Mouse (Mus musculus) limb, embryonic 14.5 days (tissue): ENCODE results near the gene Mrps18c. TPM values are rescaled to one million over a fixed set of nuclear protein-coding genes. Genes with fewer than 3 reads are reported as not detected.

Experiments
- ATAC-seq: fragments of 200-750 bp; cut with Nextera tagmentation; 2 replicates; pipeline ENCODE4 v1.8.0; 2017; ENCODE audit warnings: low read depth, moderate number of reproducible peaks, moderate TSS enrichment; ENCODE audit not compliant: low FRiP score
- DNase-seq: peaks from one replicate; pipeline ENCODE4 v3.0.0-alpha.2; 2015; ENCODE audit warnings: low spot score
- H3K27ac ChIP-seq: fragments of 300-500 bp; sonication (generic); replicated peaks from 2 replicates; pipeline ENCODE4 v1.5.1; 2014; ENCODE audit warnings: low read depth, mild to moderate bottlenecking, low read length, moderate library complexity, mixed read lengths
- H3K27me3 ChIP-seq: fragments of 300-500 bp; sonication (generic); 2 replicates; pipeline ENCODE4 v1.6.1; 2014; ENCODE audit warnings: low read length, mixed read lengths; ENCODE audit not compliant: control insufficient read depth, insufficient read depth
- H3K36me3 ChIP-seq: fragments of 300-500 bp; sonication (generic); 2 replicates; pipeline ENCODE4 v1.6.1; 2014; ENCODE audit warnings: mild to moderate bottlenecking, low read length, moderate library complexity, mixed read lengths; ENCODE audit not compliant: control insufficient read depth, insufficient read depth
- H3K4me1 ChIP-seq: fragments of 300-500 bp; sonication (generic); 2 replicates; pipeline ENCODE4 v1.6.1; 2014; ENCODE audit warnings: antibody characterized with exemption, low read length, mixed read lengths; ENCODE audit not compliant: control insufficient read depth, insufficient read depth
- H3K4me2 ChIP-seq: fragments of 300-500 bp; sonication (generic); replicated peaks from 2 replicates; pipeline ENCODE4 v1.6.1; 2014; ENCODE audit warnings: low read depth, mild to moderate bottlenecking, low read length, moderate library complexity; ENCODE audit not compliant: severe bottlenecking
- H3K4me3 ChIP-seq: fragments of 300-500 bp; sonication (generic); replicated peaks from 2 replicates; pipeline ENCODE4 v1.5.1; 2014; ENCODE audit warnings: low read length
- H3K9ac ChIP-seq: fragments of 300-500 bp; sonication (generic); 2 replicates; pipeline ENCODE4 v1.6.1; 2014; ENCODE audit warnings: mild to moderate bottlenecking, low read depth, low read length, moderate library complexity; ENCODE audit not compliant: severe bottlenecking
- H3K9me3 ChIP-seq: fragments of 300-500 bp; sonication (generic); 2 replicates; pipeline ENCODE4 v1.6.1; 2016; ENCODE audit warnings: low read length; ENCODE audit not compliant: control insufficient read depth
- POLR2A ChIP-seq: fragments of 200-500 bp; IDR thresholded peaks from 2 replicates; pipeline ENCODE4 v1.8.0; 2012; ENCODE audit warnings: inconsistent platforms, mild to moderate bottlenecking, moderate library complexity, borderline replicate concordance; ENCODE audit not compliant: insufficient read depth, insufficient read length; ENCODE audit errors: extremely low read depth
- WGBS: fragments of 180-500 bp; shearing (Covaris S2); extraction: QIAGEN DNeasy Blood & Tissue Kit; methylation state at CpG from one replicate; pipeline ENCODE4 v1.1.7; 2014; 5-methylcytosine and 5-hydroxymethylcytosine counted together
- polyA plus RNA-seq, 2 experiments: library from polyadenylated mRNA; depleted of rRNA in 1 of 2; stranded (reverse) in 1 of 2; unstranded in 1 of 2; fragments of >200 nt; fragmentation: Nextera tagmentation in 1 of 2; extraction: Ambion mirVana in 1 of 2; gene quantifications; 2 replicates each; pipeline versions ENCODE4 v1.2.1 to v1.2.3; 2012 to 2014

Gene Mrps18c
- polyA plus RNA-seq, 2 experiments = 69.2 to 164 TPM

- no peak for DNase-seq
- H3K27me3 ChIP-seq = no peaks in the 10 kb centered on the region
- TF ChIP-seq POLR2A = no peak
- H3K9ac ChIP-seq = no peak overlapping the region
- no peak for ATAC-seq
- no peak overlapping the region for H3K4me3 ChIP-seq
- no peaks in the 10 kb centered on the region for H3K9me3 ChIP-seq
- no peak overlapping the region for H3K27ac ChIP-seq
- peaks cover 20% of the 10 kb centered on the region for H3K36me3 ChIP-seq
- WGBS = 83% methylated on average over 10 of the region's 10 CpGs
- H3K4me2 ChIP-seq = no peak overlapping the region
- H3K4me1 ChIP-seq = no peaks in the 10 kb centered on the region
Observed at GRCm38 (mm10) chr5:100760049-100760663, 38.3 kb upstream of the Mrps18c start.

- no peaks in the 10 kb centered on the region for H3K4me1 ChIP-seq
- H3K27me3 ChIP-seq = no peaks in the 10 kb centered on the region
- no peak overlapping the region for H3K9ac ChIP-seq
- no peak for ATAC-seq
- H3K4me2 ChIP-seq = no peak overlapping the region
- no peak for TF ChIP-seq POLR2A
- H3K36me3 ChIP-seq = peaks cover 30% of the 10 kb centered on the region
- no peak for DNase-seq
- 85% methylated on average over 7 of the region's 7 CpGs for WGBS
- H3K9me3 ChIP-seq = no peaks in the 10 kb centered on the region
- no peak overlapping the region for H3K4me3 ChIP-seq
- H3K27ac ChIP-seq = no peak overlapping the region
Observed at GRCm38 (mm10) chr5:100761736-100762135, 36.7 kb upstream of the Mrps18c start.

- Histone ChIP-seq H3K27me3 (no peaks in the 10 kb centered on the region), H3K4me1 (no peaks in the 10 kb centered on the region), H3K36me3 (peaks cover 69% of the 10 kb centered on the region), H3K4me2 (no peak overlapping the region), H3K9ac (no peak overlapping the region), H3K4me3 (no peak overlapping the region), H3K9me3 (no peaks in the 10 kb centered on the region), H3K27ac (no peak overlapping the region)
- 95% methylated on average over 7 of the region's 7 CpGs for WGBS
- DNase-seq = no peak
- TF ChIP-seq POLR2A = no peak
- ATAC-seq = no peak
Observed at GRCm38 (mm10) chr5:100766026-100766425, 32.4 kb upstream of the Mrps18c start.

- no peak overlapping the region for H3K4me2 ChIP-seq
- H3K9me3 ChIP-seq = no peaks in the 10 kb centered on the region
- no peak overlapping the region for H3K27ac ChIP-seq
- peaks cover 69% of the 10 kb centered on the region for H3K36me3 ChIP-seq
- WGBS = 94% methylated on average over 4 of the region's 4 CpGs
- TF ChIP-seq POLR2A = no peak
- no peak overlapping the region for H3K9ac ChIP-seq
- no peak overlapping the region for H3K4me3 ChIP-seq
- no peak for ATAC-seq
- H3K4me1 ChIP-seq = no peaks in the 10 kb centered on the region
- H3K27me3 ChIP-seq = no peaks in the 10 kb centered on the region
- DNase-seq = no peak
Observed at GRCm38 (mm10) chr5:100771575-100771974, 26.9 kb upstream of the Mrps18c start.

DNA sequence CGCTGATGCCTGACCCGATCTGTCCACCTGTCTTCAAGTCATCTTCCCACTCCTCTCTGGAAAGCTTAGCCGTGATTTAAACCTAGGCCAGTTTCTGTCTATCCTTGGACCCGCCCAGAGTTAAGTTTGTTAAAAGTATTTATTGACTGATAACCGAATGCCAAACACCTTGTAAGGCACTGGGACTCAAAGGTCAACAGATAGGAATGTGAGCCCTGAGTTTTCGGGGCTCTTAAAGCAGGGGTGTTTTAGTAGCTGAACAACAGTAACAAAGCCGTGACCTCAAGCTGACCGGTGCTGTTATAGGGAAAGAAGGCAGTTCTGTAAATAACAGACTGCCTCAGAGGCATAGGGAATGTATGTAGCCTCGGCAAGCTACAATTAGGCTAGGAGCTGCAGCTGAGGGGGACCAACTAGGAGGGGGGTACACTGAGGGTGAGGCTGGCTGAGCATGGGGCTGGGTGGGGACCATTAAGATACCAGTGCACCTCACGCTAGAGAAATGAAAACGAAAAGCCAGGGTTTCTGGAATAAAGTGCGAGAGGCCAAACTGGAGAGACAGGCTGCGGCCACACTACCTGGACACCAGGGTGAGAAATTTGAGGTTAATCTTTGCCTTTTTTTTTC, 22.5 kb upstream of the Mrps18c start:
- Histone ChIP-seq H3K4me3 (no peak overlapping the region), H3K27me3 (no peaks in the 10 kb centered on the region), H3K36me3 (peaks cover 54% of the 10 kb centered on the region), H3K4me2 (no peak overlapping the region), H3K27ac (no peak overlapping the region), H3K9ac (no peak overlapping the region), H3K9me3 (no peaks in the 10 kb centered on the region), H3K4me1 (no peaks in the 10 kb centered on the region)
- ATAC-seq = no peak
- no peak for TF ChIP-seq POLR2A
- WGBS = 86% methylated on average over 13 of the region's 13 CpGs
- DNase-seq = no peak
